Mouse (Mus musculus) small intestine, adult 2 months (tissue): ENCODE measurements around the gene Xpo6. TPM values are rescaled to one million over a fixed set of nuclear protein-coding genes. Genes with fewer than 3 reads are reported as not detected.

Experiments
- H3K27ac ChIP-seq: fragments of 200-500 bp; 2 replicates; pipeline ENCODE4 v1.5.1; 2012; ENCODE audit warnings: low read depth, low read length, control low read depth, inconsistent platforms; ENCODE audit not compliant: insufficient read depth
- H3K27me3 ChIP-seq: fragments of 200-500 bp; 2 replicates; pipeline ENCODE4 v1.6.1; 2012; ENCODE audit warnings: mild to moderate bottlenecking, moderate library complexity, low read length, inconsistent platforms; ENCODE audit not compliant: control insufficient read depth, insufficient read depth
- H3K36me3 ChIP-seq: fragments of 200-500 bp; 2 replicates; pipeline ENCODE4 v1.6.1; 2012; ENCODE audit warnings: mild to moderate bottlenecking, low read length, control low read depth, inconsistent platforms; ENCODE audit not compliant: control insufficient read depth, insufficient read depth
- H3K4me1 ChIP-seq: fragments of 200-500 bp; 2 replicates; pipeline ENCODE4 v1.6.1; 2012; ENCODE audit warnings: low read length, inconsistent platforms, mixed read lengths; ENCODE audit not compliant: control insufficient read depth, insufficient read depth, insufficient read length
- H3K4me3 ChIP-seq: fragments of 200-500 bp; 2 replicates; pipeline ENCODE4 v1.5.1; 2012; ENCODE audit warnings: low read depth, mild to moderate bottlenecking, control low read depth, inconsistent platforms, low read length, moderate library complexity
- CTCF ChIP-seq: fragments of 200-500 bp; IDR thresholded peaks from 2 replicates; pipeline ENCODE4 v1.5.1; 2012; ENCODE audit warnings: low read depth, mild to moderate bottlenecking, control low read depth, inconsistent platforms, low read length, moderate library complexity, mixed read lengths; ENCODE audit not compliant: insufficient replicate concordance, insufficient read length; ENCODE audit errors: extremely low read depth
- POLR2A ChIP-seq: fragments of 200-500 bp; IDR thresholded peaks from 2 replicates; pipeline ENCODE4 v1.6.1; 2012; ENCODE audit warnings: low read depth, mild to moderate bottlenecking, control low read depth, inconsistent platforms, low read length, moderate library complexity
- WGBS: fragments of 180-500 bp; shearing (Covaris S2); methylation state at CpG from one replicate; pipeline ENCODE4 v1.1.7; 2018; 5-methylcytosine and 5-hydroxymethylcytosine counted together
- polyA plus RNA-seq: library from polyadenylated mRNA; depleted of rRNA; stranded (reverse); fragments of >200 nt; gene quantifications from 2 replicates; pipeline ENCODE4 v1.2.3, GENCODE M21; 2012

The Xpo6 gene
- polyA plus RNA-seq, 1 experiment = 145 TPM

DNA sequence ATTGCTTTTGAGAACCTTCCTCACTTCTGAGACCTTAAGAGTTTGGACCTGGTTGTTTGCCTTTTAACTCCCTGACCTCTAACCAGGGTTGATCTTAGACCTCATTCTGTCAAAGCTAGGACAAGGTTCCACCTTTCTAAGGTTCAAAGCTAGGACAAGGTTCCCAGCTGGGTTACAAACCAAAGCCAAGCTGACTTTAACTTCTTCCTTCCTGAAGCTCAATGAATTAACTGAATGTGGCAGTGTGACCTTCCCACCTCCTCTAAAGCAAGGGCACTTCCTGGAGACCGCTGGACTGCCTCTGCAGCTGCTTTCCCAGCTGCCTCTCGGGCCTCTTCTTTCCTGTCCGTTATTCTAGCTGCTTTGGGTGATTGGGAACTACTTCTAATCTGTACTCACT is 32.9 kb downstream of the Xpo6 start:
- H3K4me1 ChIP-seq = peaks cover 5% of the 10 kb centered on the region; the same call in 1 of the 2 replicates
- no peak overlapping the region for H3K27ac ChIP-seq
- no peaks in the 10 kb centered on the region for H3K27me3 ChIP-seq
- no peak overlapping the region for H3K4me3 ChIP-seq
- 25% methylated on average over 3 of the region's 3 CpGs for WGBS
- peaks cover 18% of the 10 kb centered on the region for H3K36me3 ChIP-seq
- TF ChIP-seq CTCF (no peak), POLR2A (no peak)

DNA sequence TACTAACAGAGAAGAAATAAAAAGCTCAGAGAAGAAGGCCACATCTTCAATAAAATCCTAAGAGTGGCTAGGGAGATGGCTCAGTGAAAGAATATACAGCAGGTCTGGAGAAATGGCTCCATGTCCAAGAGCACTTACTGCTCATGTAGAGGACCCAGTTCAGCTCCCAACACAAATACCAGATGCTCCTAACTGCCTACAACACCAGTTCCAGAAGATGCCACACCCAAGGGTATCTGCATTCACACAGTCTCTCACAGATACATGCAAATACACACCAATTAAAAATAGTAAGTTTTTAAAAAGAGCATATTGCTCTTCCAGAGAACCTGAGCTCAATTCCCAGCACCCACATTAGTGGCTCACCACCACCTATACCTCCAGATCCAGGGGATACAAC is 33.7 kb downstream of the Xpo6 start:
- H3K27me3 ChIP-seq = no peaks in the 10 kb centered on the region
- H3K4me1 ChIP-seq = peaks cover 5% of the 10 kb centered on the region; the same call in 1 of the 2 replicates
- peaks cover 16% of the 10 kb centered on the region for H3K36me3 ChIP-seq
- H3K4me3 ChIP-seq = no peak overlapping the region
- no peak overlapping the region for H3K27ac ChIP-seq
- TF ChIP-seq POLR2A (no peak), CTCF (no peak)

DNA sequence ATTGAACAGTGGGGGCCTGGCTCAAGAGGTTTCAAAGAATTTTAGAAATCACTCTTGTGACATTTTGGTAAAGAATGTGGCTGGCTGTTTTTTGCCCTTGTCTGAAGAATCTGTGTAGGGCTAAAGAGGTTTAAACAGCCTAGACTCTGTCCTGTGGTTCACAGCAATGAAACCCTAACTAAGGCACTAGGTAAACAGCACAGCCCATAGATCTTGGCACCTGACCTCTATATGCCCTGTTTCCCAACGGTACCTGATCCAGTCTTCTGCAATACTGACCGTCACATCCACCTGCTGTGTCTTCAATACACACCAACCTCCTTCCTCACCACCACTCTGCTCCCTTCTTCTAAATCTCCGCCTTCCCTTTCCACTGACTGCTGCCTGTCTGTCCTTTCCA is 42.1 kb downstream of the Xpo6 start:
- H3K36me3 ChIP-seq = peaks cover 24% of the 10 kb centered on the region
- no peaks in the 10 kb centered on the region for H3K27me3 ChIP-seq
- no peak overlapping the region for H3K4me3 ChIP-seq
- H3K27ac ChIP-seq = no peak overlapping the region
- H3K4me1 ChIP-seq = peaks cover 2% of the 10 kb centered on the region; the same call in 1 of the 2 replicates
- TF ChIP-seq POLR2A = no peak
- no peak for TF ChIP-seq CTCF
- WGBS = 72% methylated on average over 3 of the region's 3 CpGs

DNA sequence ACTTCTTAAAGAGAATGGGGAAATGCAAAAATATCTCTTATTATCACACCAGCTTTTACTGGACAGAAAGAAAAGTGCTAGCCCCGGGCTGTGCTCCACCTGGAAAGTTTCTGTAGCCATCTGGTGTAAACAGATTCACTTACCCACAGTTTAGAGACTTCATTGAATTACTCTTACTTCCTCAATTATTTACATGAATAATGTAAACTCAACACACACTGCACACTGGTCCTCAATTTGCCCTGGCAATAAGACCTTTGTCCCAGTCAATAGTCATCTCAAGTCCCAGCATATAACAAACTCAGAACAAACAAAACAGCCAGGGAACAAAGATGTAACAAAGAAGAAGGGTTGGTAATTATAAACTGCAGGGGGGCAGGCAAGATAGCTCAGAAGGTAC is 44.6 kb downstream of the Xpo6 start:
- Histone ChIP-seq H3K27me3 (no peaks in the 10 kb centered on the region), H3K36me3 (peaks cover 41% of the 10 kb centered on the region), H3K4me1 (peaks cover 2% of the 10 kb centered on the region; the same call in 1 of the 2 replicates), H3K4me3 (no peak overlapping the region), H3K27ac (no peak overlapping the region)
- WGBS = 20% methylated on average over 1 of the region's 1 CpGs
- TF ChIP-seq CTCF = no peak
- TF ChIP-seq POLR2A = no peak

DNA sequence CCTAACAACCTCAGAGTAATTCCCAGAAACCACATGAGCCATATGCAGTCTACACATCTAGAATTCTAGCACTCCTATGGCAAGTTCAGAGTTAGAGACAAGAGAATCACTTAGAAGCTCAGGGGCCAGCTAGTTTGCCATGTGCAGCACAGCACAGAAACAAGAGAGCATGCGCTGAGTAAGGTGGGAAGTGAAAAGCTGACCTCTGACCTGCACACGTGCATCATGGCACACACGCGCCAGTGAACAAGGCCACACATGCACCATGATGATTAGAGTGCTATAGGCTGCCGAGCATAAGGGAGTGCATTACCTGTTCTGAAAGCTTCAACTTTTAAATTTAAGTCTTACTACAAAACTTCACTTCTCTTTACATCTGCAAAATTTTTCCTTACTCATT is 45.6 kb downstream of the Xpo6 start:
- H3K27ac ChIP-seq = no peak overlapping the region
- H3K27me3 ChIP-seq = no peaks in the 10 kb centered on the region
- peaks cover 40% of the 10 kb centered on the region for H3K36me3 ChIP-seq
- TF ChIP-seq POLR2A (no peak), CTCF (no peak)
- H3K4me1 ChIP-seq = peaks cover 2% of the 10 kb centered on the region; the same call in 1 of the 2 replicates
- WGBS = 88% methylated on average over 5 of the region's 5 CpGs
- H3K4me3 ChIP-seq = no peak overlapping the region

DNA sequence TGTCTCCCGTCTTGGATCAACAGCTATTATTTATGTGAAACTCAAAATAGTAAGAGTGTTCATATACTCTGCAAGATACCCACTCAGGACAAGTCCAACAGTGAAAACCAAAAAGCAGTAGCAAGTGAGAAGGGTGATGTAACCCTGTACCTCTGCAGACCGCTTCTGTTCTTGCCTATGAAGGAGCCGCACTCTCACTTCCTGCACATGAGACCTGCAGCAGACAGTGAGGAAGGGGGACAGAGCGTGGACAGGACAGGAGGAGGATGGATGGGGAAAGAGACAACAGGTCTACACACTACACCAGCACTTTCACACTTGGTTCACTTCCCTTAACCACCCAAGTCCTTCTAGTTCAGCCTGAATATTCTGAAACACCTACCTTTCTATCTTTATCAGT is 48.0 kb downstream of the Xpo6 start:
- TF ChIP-seq CTCF = no peak
- no peak for TF ChIP-seq POLR2A
- Histone ChIP-seq H3K4me3 (no peak overlapping the region), H3K27me3 (no peaks in the 10 kb centered on the region), H3K27ac (no peak overlapping the region), H3K36me3 (peaks cover 51% of the 10 kb centered on the region), H3K4me1 (peaks cover 2% of the 10 kb centered on the region; the same call in 1 of the 2 replicates)
- 94% methylated on average over 4 of the region's 4 CpGs for WGBS

DNA sequence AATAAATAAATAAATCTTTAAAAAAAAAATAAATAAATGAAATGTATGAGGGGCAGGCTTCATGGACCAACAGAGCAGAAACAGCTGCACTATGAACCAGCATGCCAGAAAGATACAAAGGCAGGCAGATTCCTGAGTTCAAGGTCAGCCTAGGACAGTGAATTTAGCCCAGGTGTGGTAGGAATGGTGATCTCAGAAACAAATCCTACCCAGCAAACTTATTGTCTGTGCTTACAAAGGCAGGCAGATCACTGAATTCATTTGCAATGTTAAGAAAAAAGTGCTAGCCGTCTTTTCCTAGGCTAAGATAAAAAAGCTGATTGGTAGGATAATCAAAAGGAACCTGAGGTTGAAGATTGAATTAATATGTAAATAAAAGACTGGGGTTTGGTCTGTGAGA is 54.1 kb downstream of the Xpo6 start:
- WGBS = 60% methylated on average over 1 of the region's 1 CpGs
- TF ChIP-seq CTCF = no peak
- TF ChIP-seq POLR2A = no peak
- H3K27me3 ChIP-seq = no peaks in the 10 kb centered on the region
- peaks cover 55% of the 10 kb centered on the region for H3K36me3 ChIP-seq
- H3K4me3 ChIP-seq = no peak overlapping the region
- no peak overlapping the region for H3K27ac ChIP-seq
- no peaks in the 10 kb centered on the region for H3K4me1 ChIP-seq
